ENCODE assay signal across 8 mouse cellular contexts in genomic region chr11:60535676-60536075, GRCm38 (mm10). TPM values are rescaled to one million over a fixed set of nuclear protein-coding genes. Genes with fewer than 3 reads are reported as not detected.
DNase-seq lines count a peak whose midpoint lies in the region; ATAC-seq and TF ChIP-seq lines count a peak whose summit lies in the region.

No protein-coding gene starts in this region.

- H3K9ac ChIP-seq in liver, adult 2 months (ENCODE audit: low read depth, low read length): no peak overlapping the region
- H3K9ac ChIP-seq in liver, postnatal 0 days (replicated peaks): no peak overlapping the region
- H3K9ac ChIP-seq in embryonic facial prominence, embryonic 11.5 days (replicated peaks; ENCODE audit: low read length): peak overlapping the region; percentile 87; the same call in 1 of the 2 replicates
- H3K9ac ChIP-seq in hindbrain, embryonic 13.5 days: peak overlapping the region; percentile 92
- 0 out of 2 replicates have a peak overlapping the region, but pooled peaks have one; percentile 78 for H3K9ac ChIP-seq in midbrain, embryonic 15.5 days

- TF ChIP-seq EP300 in liver, postnatal 0 days (IDR thresholded peaks at IDR 0.05; ENCODE audit: low read depth): no peak

- no peaks in the 10 kb centered on the region for H3K36me3 ChIP-seq in liver, adult 2 months (ENCODE audit: control insufficient read depth, insufficient read depth, low read length)
- 0 out of 2 replicates have a peak, but pooled peaks cover under 1% of the 10 kb centered on the region for H3K36me3 ChIP-seq in liver, postnatal 0 days (replicated peaks; ENCODE audit: insufficient read depth, low read length)
- H3K36me3 ChIP-seq in embryonic facial prominence, embryonic 11.5 days (replicated peaks; ENCODE audit: control insufficient read depth, insufficient read depth, low read depth, low read length): no peaks in the 10 kb centered on the region
- no peaks in the 10 kb centered on the region for H3K36me3 ChIP-seq in hindbrain, embryonic 13.5 days
- H3K36me3 ChIP-seq in midbrain, embryonic 15.5 days (replicated peaks): no peaks in the 10 kb centered on the region

- peaks cover 16% of the 10 kb centered on the region for H3K79me2 ChIP-seq in liver, adult 2 months (ENCODE audit: control insufficient read depth, insufficient read depth, low read length)

- DNase-seq in liver, adult 2 months (ENCODE audit: extremely low read depth, low read depth, low spot score): peak; percentile 56
- no peak for DNase-seq in liver, postnatal 0 days
- DNase-seq in embryonic facial prominence, embryonic 11.5 days (ENCODE audit: low spot score): no peak
- DNase-seq in spleen, postnatal 36 days (ENCODE audit: low spot score in 2 of 2): no peak
- no peak for DNase-seq in gastrocnemius, adult 18-20 months (ENCODE audit: low spot score)
- no peak for DNase-seq in retina, embryonic 14.5 days (ENCODE audit: low spot score)

- H3K27me3 ChIP-seq in liver, adult 2 months (ENCODE audit: control insufficient read depth, insufficient read depth, low read length): no peaks in the 10 kb centered on the region
- H3K27me3 ChIP-seq in liver, postnatal 0 days (ENCODE audit: insufficient read depth, low read length): no peaks in the 10 kb centered on the region
- H3K27me3 ChIP-seq in embryonic facial prominence, embryonic 11.5 days (ENCODE audit: control insufficient read depth, insufficient read depth, low read length): no peaks in the 10 kb centered on the region
- H3K27me3 ChIP-seq in hindbrain, embryonic 13.5 days: no peaks in the 10 kb centered on the region
- no peaks in the 10 kb centered on the region for H3K27me3 ChIP-seq in midbrain, embryonic 15.5 days (replicated peaks)

- no peak for TF ChIP-seq CTCF in liver, adult 2 months (IDR thresholded peaks at IDR 0.05; ENCODE audit: low read depth, low read length)
- no peak for TF ChIP-seq CTCF in liver, postnatal 0 days (IDR thresholded peaks at IDR 0.05; ENCODE audit: low read depth)

- H3K27ac ChIP-seq in liver, adult 2 months (replicated peaks; ENCODE audit: insufficient read depth, low read depth, low read length): no peak overlapping the region
- no peak overlapping the region for H3K27ac ChIP-seq in liver, postnatal 0 days (ENCODE audit: low read depth)
- 0 out of 2 replicates have a peak overlapping the region, but pooled peaks have one; percentile 99 for H3K27ac ChIP-seq in embryonic facial prominence, embryonic 11.5 days (replicated peaks; ENCODE audit: low read depth, low read length)
- peak overlapping the region; percentile 99 for H3K27ac ChIP-seq in hindbrain, embryonic 13.5 days
- peak overlapping the region; percentile 96; the same call in 1 of the 2 replicates for H3K27ac ChIP-seq in midbrain, embryonic 15.5 days

- no peak overlapping the region for H3K4me2 ChIP-seq in liver, postnatal 0 days (ENCODE audit: low read depth, low read length)
- peak overlapping the region; percentile 76 for H3K4me2 ChIP-seq in embryonic facial prominence, embryonic 11.5 days (ENCODE audit: low read depth, low read length)
- peak overlapping the region; percentile 100 for H3K4me2 ChIP-seq in hindbrain, embryonic 13.5 days
- H3K4me2 ChIP-seq in midbrain, embryonic 15.5 days: peak overlapping the region; percentile 95

- no peak for TF ChIP-seq POLR2A in liver, adult 2 months (IDR thresholded peaks at IDR 0.05; ENCODE audit: extremely low read depth, insufficient read depth, low read length)

- H3K9me3 ChIP-seq in liver, postnatal 0 days (ENCODE audit: low read length): no peaks in the 10 kb centered on the region
- no peaks in the 10 kb centered on the region for H3K9me3 ChIP-seq in embryonic facial prominence, embryonic 11.5 days (replicated peaks; ENCODE audit: control insufficient read depth, low read length)
- H3K9me3 ChIP-seq in hindbrain, embryonic 13.5 days: no peaks in the 10 kb centered on the region
- no peaks in the 10 kb centered on the region for H3K9me3 ChIP-seq in midbrain, embryonic 15.5 days

- peaks cover 7% of the 10 kb centered on the region for H3K4me1 ChIP-seq in liver, adult 2 months (ENCODE audit: control insufficient read depth, insufficient read depth, low read length)
- H3K4me1 ChIP-seq in liver, postnatal 0 days (ENCODE audit: insufficient read depth): peaks cover 20% of the 10 kb centered on the region
- peaks cover 3% of the 10 kb centered on the region; the same call in 1 of the 2 replicates for H3K4me1 ChIP-seq in embryonic facial prominence, embryonic 11.5 days (ENCODE audit: control insufficient read depth, insufficient read depth, low read length)
- peaks cover 29% of the 10 kb centered on the region for H3K4me1 ChIP-seq in hindbrain, embryonic 13.5 days (replicated peaks)
- H3K4me1 ChIP-seq in midbrain, embryonic 15.5 days: peaks cover 25% of the 10 kb centered on the region

- no peak overlapping the region for H3K4me3 ChIP-seq in liver, adult 2 months (ENCODE audit: insufficient read depth, low read depth, low read length)
- no peak overlapping the region for H3K4me3 ChIP-seq in liver, postnatal 0 days (ENCODE audit: low read depth, low read length)
- H3K4me3 ChIP-seq in embryonic facial prominence, embryonic 11.5 days (ENCODE audit: low read depth, low read length): no peak overlapping the region
- H3K4me3 ChIP-seq in hindbrain, embryonic 13.5 days: peak overlapping the region; percentile 96
- H3K4me3 ChIP-seq in midbrain, embryonic 15.5 days: no peak overlapping the region

- no peak for ATAC-seq in liver, postnatal 0 days
- no peak for ATAC-seq in embryonic facial prominence, embryonic 11.5 days (replicated peaks; ENCODE audit: insufficient number of reproducible peaks, low FRiP score, low TSS enrichment, low read depth)
- no peak for ATAC-seq in hindbrain, embryonic 13.5 days (ENCODE audit: low FRiP score)
- ATAC-seq in midbrain, embryonic 15.5 days (replicated peaks): no peak

- WGBS in liver, adult 2 months: 56% methylated on average over 2 of the region's 2 CpGs
- 91% methylated on average over 2 of the region's 2 CpGs for WGBS in liver, postnatal 0 days (ENCODE audit: insufficient replicate concordance)
- WGBS in embryonic facial prominence, embryonic 11.5 days: 93% methylated on average over 2 of the region's 2 CpGs
- 78% methylated on average over 2 of the region's 2 CpGs for WGBS in hindbrain, embryonic 13.5 days
- 86% methylated on average over 2 of the region's 2 CpGs for WGBS in midbrain, embryonic 15.5 days

RNA-seq across cellular contexts. Expression of gene Alkbh5, which starts 0.5 kb away (rescaled TPM):
- 25.2 and 33.8 TPM in 2 replicates for total RNA-seq in liver, adult 2 months (2014; rRNA removed)
- 21.2 and 22.6 TPM in 2 replicates for polyA plus RNA-seq in liver, adult 2 months (2012; rRNA removed)
- 16.7 and 19.1 TPM in 2 replicates for polyA plus RNA-seq in liver, postnatal 0 days (2015; fragmentation: Nextera tagmentation; extraction: Ambion mirVana)
- 31.4 and 31.5 TPM in 2 replicates for polyA plus RNA-seq in embryonic facial prominence, embryonic 11.5 days (2014; fragmentation: Nextera tagmentation; extraction: Ambion mirVana)
- 23.5 and 24.9 TPM in 2 replicates for polyA plus RNA-seq in hindbrain, embryonic 13.5 days (2015; fragmentation: Nextera tagmentation; extraction: Ambion mirVana)
- polyA plus RNA-seq in midbrain, embryonic 15.5 days (2015; fragmentation: Nextera tagmentation; extraction: Ambion mirVana): 22.9 and 23.1 TPM in 2 replicates
- 100 to 1,000 TPM; 125 to 130 TPM for total RNA-seq in gastrocnemius, adult 18-20 months (2021)

Comparison
In these comparisons a context has a peak if more than half of its experiments do, and no peak if none do; other contexts are left out.
1. H3K27ac ChIP-seq: peak in embryonic facial prominence, embryonic 11.5 days (single experiment), hindbrain, embryonic 13.5 days (single experiment) and midbrain, embryonic 15.5 days (single experiment); none in liver, adult 2 months (single experiment) and liver, postnatal 0 days (single experiment).
2. H3K9ac ChIP-seq: peak in embryonic facial prominence, embryonic 11.5 days (single experiment), hindbrain, embryonic 13.5 days (single experiment) and midbrain, embryonic 15.5 days (single experiment); none in liver, adult 2 months (single experiment) and liver, postnatal 0 days (single experiment).